Mouse (Mus musculus) bone marrow, adult 2 months (tissue): ENCODE data around the gene Ldah.

Experiments used
- CTCF ChIP-seq: fragments of 200-500 bp; IDR thresholded peaks from 2 replicates; pipeline ENCODE4 v1.5.1; 2011; ENCODE audit warnings: low read length, control low read depth; ENCODE audit not compliant: control insufficient read depth, insufficient read depth
- POLR2A ChIP-seq: fragments of 200-500 bp; IDR thresholded peaks from 2 replicates; pipeline ENCODE4 v1.6.1; 2011; ENCODE audit warnings: low read depth, mild to moderate bottlenecking, control low read depth, low read length, borderline replicate concordance; ENCODE audit not compliant: control insufficient read depth

- TF ChIP-seq CTCF: no peak; the same call in 1 of the 2 replicates
- TF ChIP-seq POLR2A: no peak
Observed at GRCm38 (mm10) chr12:8329236-8329635, 121.3 kb downstream of the Ldah start.
